Mouse (Mus musculus) left cerebral cortex, postnatal 36 days (tissue): Measurements from ENCODE around the gene Glycam1. TPM values are rescaled to one million over a fixed set of nuclear protein-coding genes. Genes with fewer than 3 reads are reported as not detected.
"Not testable (repeated sequence)": the region's sequence is repeated elsewhere in the genome, so short reads cannot be mapped to it uniquely, and the experiment has no call there.

Source experiments
- DNase-seq, 2 experiments: peaks; one replicate each; pipeline ENCODE4 v3.0.0; 2021 to 2022; ENCODE audit warnings: low spot score in 2 of 2, mixed read lengths in 1 of 2
- intact Hi-C: fragments of 180-260 bp; cut with DNase I; formaldehyde crosslinking; loops from one replicate; pipeline ENCODE4 v1.15.1; 2025
- total RNA-seq, 2 experiments: library from RNA; stranded (reverse); gene quantifications; 2 replicates each; pipeline ENCODE4 v1.2.3; 2021

Gene Glycam1
- total RNA-seq: not detected

- intact Hi-C loops: no loop called here
- no peak for DNase-seq
These were observed at the start of gene Glycam1 for GRCm38 (mm10) chr15:103564981-103565380. Gene Glycam1, minus strand, starts transcription at chr15:103565081.

- intact Hi-C loops: no loop called here
- peak; percentile 7 to 21 for DNase-seq
These were observed 39.6 kb upstream of the Glycam1 start for GRCm38 (mm10) chr15:103604481-103604880.

- DNase-seq: no peak
- intact Hi-C loops: no loop called here
These were observed 25.9 kb upstream of the Glycam1 start for GRCm38 (mm10) chr15:103590779-103591178.

DNA sequence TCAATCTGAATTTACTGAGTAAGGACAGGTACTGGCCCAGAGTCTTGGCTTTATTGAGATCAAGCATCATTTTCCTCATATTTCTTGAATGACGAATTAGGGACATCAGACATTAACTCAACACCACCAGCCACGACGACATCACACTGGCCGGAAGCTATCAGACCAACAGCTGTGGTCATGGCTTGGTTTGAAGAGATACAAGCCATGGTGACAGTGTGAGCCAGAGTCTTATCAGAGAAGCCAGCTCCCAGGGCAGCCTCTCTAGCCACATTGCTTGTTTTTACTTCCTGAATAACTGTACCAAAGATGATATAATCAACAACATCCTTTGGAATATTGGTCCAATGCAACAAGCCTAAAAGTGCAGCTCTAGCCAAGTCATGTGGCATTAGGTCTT, 22.9 kb upstream of the Glycam1 start:
- intact Hi-C loops, DNase-seq: not testable (repeated sequence)

DNA sequence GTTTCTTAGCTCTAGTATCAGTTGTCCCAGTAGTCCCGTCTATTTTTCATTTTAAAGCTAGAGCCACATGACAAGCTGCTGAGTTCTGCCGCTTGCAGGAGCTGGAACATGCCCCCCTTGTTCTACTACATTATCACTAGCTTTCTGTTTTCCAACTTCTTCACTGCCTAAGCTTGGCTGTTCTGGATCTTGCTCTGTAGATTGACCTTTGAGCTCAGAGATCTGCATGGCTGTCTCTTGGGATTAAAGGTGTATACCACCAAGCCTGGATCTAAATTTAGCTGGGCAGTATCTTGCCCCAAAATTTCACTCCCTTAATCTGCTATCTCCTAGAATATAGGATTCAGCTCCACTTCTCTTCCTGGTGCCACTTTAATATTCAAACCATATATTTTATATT, 21.0 kb upstream of the Glycam1 start:
- DNase-seq: no peak
- intact Hi-C loops: no loop called here

DNA sequence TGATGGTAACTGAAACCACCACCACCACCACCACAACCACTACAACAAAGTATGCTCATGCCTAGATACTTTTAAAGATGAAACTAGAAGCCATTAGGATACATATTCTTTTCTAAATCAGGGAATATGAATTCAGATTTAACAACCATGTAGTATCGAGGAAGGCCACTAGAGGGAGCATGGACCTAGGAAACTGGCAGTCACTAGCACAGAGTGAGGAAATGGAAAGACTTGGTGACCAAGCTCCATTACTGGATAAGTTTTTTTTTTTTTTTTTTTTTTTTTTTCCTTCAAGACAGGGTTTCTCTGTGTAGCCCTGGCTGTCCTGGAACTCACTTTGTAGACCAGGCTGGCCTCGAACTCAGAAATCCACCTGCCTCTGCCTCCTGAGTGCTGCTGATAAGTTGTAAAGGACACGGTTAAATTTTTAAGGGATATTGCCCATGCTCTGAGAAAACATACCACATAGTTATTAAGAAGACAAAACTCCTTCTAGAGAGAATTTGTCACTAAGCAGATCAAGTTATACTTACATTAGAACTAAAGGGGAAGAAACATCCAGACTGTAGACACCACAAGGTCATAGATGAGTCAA, 12.7 kb downstream of the Glycam1 start:
- DNase-seq: no peak
- intact Hi-C loops: no loop called here

GRCm38 (mm10) chr15:103551053-103551452, 13.8 kb downstream of the Glycam1 start:
- DNase-seq: no peak
- intact Hi-C loops: no loop called here

DNA sequence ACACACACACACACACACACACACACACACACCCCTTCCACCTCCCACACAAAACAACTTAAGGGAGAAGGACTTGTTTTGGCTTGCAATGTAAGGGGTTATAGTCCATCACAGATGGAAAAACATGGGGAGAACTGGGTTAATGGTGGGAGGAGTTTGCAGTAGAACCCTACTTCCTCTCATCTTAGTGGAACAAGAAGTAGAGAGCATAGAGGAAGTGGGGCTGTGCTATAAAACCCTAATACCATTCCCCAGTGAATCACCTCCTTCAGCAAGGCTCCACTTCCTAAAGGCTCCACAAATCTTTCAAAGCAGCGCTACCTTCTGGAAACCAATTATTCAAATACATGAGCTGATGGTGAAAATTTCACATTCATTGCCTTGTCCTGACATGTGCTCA, 15.4 kb downstream of the Glycam1 start:
- intact Hi-C loops: no loop called here
- no peak for DNase-seq

GRCm38 (mm10) chr15:103547983-103548382, 16.9 kb downstream of the Glycam1 start:
- intact Hi-C loops: no loop called here
- no peak for DNase-seq

- intact Hi-C loops: no loop called here
- DNase-seq: no peak
These were observed 22.4 kb downstream of the Glycam1 start for GRCm38 (mm10) chr15:103542526-103542925.

DNA sequence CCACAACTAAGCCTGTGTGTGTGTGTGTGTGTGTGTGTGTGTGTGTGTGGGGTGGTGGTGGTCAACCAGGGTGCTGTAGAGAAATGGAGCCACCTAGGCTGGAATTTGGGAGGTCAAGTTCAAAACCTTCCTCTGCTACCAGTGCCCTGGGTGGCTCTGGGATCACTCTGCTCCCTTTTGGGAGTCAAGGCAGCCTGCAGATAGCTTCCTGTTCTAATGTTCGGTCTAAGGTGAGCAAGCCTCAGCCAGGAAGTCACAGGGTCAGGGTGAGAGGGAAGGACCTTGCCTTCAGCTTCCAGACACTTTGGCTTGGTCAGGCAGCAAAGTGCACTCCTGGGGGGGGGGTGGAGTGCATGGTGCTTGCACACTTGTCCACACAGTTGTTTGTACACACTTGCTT, 24.2 kb downstream of the Glycam1 start:
- intact Hi-C loops: no loop called here
- DNase-seq: peak in 1 of 2 experiments; percentile 2

DNA sequence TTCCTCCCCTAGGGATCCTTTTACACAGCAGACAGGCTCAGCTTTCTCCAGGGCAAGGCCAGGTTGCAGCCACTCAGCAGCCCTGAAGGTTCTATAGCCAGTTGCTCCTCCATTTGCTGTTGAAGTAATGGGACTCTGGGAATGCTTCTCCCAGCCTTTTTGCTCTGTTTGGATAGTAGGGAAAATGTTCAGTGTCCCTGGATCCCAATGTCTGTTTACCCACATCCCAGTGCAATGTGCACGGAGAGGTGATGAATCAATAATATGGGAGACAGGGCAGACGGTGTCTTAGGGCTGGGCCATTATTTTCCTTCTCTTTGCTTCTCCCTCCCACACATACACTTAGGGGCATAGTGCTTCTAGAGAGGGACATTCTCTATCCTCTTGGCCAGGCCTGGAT, 25.6 kb downstream of the Glycam1 start:
- intact Hi-C loops: no loop called here
- peak in 1 of 2 experiments; percentile 2 for DNase-seq

DNA sequence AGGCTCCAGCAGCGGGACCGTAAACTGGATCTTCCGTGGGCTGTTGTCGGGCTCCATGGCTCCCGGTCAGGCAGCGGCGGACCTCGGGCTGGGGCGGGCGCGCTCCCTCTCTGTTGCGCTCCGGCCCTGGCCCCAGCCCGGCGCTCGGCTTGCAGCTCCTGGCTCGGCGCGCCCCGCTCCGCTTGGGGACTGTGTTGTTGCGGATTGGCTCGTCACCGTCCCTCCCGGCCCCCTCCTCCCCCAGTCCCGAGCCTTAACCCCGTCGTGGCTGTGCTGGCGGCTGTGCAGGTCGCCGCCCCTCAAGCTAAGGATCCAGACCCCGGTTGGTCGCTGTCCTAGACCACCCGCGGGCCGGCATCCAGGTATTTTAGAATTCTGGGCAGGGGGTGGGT, 27.1 kb downstream of the Glycam1 start, which contains the start of gene Ppp1r1a:
Ppp1r1a (minus strand) TSS at position 182 of the 392 bp plus-strand sequence.
- intact Hi-C loops: no loop called here
- peak; percentile 76 to 79 for DNase-seq

DNA sequence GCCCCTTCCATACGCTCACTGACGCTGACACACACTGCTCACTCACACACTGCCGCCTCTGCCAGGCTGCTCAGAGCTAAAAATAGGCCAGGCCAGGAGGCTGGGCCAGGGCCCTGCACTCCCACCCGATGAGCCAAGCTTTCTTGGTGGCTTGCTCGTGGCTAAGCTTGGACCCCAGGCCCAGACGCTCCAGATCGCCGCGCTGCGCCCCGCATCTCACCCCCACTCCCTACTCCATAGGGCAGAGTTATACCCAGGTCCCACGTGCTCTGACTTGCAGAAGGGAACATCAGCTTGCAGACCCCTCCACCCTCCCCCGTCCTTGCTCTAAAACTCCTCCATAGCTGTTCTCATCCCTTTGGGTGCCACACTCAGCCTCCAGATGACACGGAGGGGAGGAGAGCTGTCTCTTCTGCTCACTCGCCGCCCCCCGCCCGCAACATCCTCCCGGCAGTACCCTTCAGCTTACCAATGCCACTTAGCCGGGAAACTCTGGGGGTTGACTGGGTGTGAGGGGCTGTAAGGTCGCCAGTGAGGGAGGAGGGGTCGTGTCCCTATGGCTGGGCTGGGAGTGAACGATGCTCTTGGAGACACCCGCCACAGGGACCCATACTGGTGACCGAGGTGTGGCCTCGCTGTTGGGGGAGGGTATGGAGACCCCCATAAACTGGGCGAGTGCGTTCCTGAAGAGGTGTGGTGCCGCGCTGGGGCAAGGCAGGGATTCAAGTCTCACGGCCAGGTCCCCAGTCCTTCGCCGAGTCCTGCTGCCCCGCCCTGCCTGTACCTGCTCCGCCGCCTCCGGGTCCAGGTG, 27.7 kb downstream of the Glycam1 start:
- peak; percentile 68 to 74 for DNase-seq
- intact Hi-C loops: no loop called here

DNA sequence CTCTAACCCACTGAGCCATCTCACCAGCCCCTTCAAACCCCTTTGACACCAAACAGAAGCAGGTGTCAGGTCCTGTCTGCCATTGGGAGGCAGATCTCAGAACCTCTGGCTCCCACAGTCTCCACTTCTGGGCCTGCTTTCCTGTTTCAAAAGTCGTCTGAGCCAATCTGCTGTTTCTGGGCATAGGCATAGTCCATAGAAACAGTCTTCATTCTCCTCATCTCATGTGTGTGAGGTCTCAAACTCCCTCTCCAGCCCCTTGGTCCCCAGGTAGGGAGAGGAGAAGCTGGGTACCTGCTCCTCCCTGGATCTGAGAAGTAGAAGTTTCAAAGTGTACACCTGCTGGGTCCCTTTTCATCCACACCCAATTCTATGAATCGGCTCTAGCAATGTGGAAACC, 28.4 kb downstream of the Glycam1 start:
- intact Hi-C loops: no loop called here
- DNase-seq: no peak

DNA sequence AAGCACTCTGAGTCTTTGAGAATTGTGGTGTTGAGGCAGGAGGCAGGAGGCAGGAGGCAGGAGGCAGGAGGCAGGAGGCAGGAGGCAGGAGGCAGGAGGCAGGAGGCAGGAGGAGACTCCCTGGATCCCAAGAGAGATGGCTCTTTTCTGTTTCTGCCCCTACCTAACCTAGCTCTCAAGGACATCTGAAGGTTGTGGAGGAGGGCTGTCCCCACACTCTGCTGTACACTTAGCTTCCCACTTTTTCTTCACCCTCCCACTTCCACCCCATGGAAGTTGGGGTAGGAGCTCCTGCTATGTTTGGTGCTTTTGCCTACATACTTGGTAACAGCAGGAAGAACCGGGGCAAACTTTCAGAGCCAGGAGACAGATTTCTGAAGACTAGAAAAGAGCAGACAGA, 29.1 kb downstream of the Glycam1 start:
- intact Hi-C loops: no loop called here
- peak in 1 of 2 experiments; percentile 11 for DNase-seq

GRCm38 (mm10) chr15:103535030-103535429, 29.9 kb downstream of the Glycam1 start:
- intact Hi-C loops: no loop called here
- no peak for DNase-seq

DNA sequence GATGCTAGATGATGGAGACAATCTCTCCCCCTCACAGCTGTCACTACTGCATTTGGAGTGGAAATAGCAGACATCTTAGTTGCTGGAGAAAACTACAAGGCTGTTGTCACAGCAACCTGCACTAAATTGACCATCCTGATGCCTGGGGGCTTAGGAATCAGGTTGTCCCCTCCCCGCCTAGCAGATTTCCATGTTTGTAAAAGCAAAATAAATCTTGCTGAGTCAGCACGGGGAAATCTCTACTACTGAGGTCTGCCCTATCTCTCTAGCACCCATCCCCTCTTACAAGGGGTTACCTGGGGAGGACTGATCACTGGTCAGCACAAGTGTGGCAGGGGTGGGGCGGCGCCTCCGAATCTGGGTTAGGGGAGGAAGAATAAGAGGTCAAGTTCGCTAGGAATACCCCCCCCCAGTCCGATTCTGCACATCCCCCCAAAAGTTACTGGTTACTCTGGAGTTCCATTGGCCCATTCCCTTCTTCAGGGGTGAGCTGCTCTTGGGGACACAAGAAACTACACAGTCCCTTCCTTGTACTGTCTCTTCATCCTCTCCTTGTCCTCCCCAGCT, 30.7 kb downstream of the Glycam1 start:
- DNase-seq: no peak
- intact Hi-C loops: loop anchor here (5.0 kb wide), 1 partner anchor 52 kb away; no protein-coding TSS in a partner anchor

DNA sequence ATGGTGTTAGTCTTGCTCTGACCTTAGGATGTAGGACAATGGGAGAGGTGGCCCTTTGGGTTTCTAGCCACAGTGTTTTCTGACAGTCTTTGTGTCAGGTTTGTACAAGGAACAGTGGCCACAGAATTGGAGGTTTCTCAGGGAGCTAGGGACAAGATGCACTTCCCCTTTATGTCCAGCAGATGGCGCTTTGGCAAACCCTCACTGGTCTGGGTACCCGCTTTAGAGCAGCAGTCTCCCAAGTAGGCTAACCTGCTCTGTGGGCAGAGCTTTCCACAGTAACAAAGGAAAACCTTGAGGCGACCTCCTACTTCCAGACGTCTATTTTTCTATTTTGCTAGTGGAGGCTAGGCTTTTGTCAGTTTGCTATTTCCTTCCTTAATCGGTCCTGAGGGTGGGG, 34.5 kb downstream of the Glycam1 start:
- DNase-seq: peak; percentile 67 to 71
- intact Hi-C loops: loop anchor here (5.0 kb wide), 1 partner anchor 48 kb away; no protein-coding TSS in a partner anchor

- intact Hi-C loops: no loop called here
- no peak for DNase-seq
These were observed 41.7 kb downstream of the Glycam1 start for GRCm38 (mm10) chr15:103523156-103523555.
